ENCODE assay signal across 8 mouse cellular contexts in the genomic region with DNA sequence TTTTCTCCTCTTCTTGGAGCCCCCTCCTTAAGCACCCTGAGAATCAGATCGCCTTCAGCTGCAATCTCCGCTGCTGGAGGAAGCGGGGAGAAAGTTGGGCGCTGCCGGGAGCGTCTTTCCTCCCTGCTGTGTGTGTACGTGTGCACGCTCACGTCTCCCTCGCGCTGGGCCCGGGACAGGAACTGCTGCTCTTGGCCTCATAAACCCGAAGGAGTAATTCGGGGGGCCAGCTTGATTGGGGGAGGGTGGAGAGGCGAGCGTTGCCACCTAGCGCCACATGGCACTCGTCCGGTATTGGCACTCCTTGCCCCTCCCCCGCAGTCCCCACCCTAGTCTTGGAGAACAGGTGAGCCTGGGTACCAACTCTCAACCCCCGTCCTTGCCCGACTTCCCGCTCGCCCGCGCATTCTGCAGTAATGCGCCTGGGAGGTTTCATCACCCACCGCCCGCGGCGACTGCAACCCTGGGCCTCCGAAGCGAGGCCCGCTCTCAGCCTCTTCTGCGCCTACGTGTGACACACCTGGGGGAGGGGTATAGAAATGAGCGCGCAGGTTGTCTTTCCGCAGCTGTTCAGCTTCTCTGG. TPM values are rescaled to one million over a fixed set of nuclear protein-coding genes. Genes with fewer than 3 reads are reported as not detected.
DNase-seq lines count a peak whose midpoint lies in the region; ATAC-seq lines count a peak whose summit lies in the region.

No protein-coding gene starts in this region.

- H3K27me3 ChIP-seq in heart, embryonic 12.5 days (replicated peaks), result peaks cover 24% of the 10 kb centered on the region; the same call in 1 of the 2 replicates
- peaks cover 22% of the 10 kb centered on the region for H3K27me3 ChIP-seq in forebrain, embryonic 15.5 days
- peaks cover 58% of the 10 kb centered on the region for H3K27me3 ChIP-seq in liver, embryonic 13.5 days

- peak overlapping the region; percentile 19 for H3K9ac ChIP-seq in heart, embryonic 12.5 days
- no peak overlapping the region for H3K9ac ChIP-seq in forebrain, embryonic 15.5 days (replicated peaks)
- H3K9ac ChIP-seq in liver, embryonic 13.5 days, result no peak overlapping the region

- no peak overlapping the region for H3K27ac ChIP-seq in heart, embryonic 12.5 days (ENCODE audit: poor library complexity, severe bottlenecking)
- H3K27ac ChIP-seq in forebrain, embryonic 15.5 days (replicated peaks), result no peak overlapping the region
- H3K27ac ChIP-seq in liver, embryonic 13.5 days, result no peak overlapping the region

- no peaks in the 10 kb centered on the region for H3K36me3 ChIP-seq in heart, embryonic 12.5 days
- no peaks in the 10 kb centered on the region for H3K36me3 ChIP-seq in forebrain, embryonic 15.5 days
- H3K36me3 ChIP-seq in liver, embryonic 13.5 days, result no peaks in the 10 kb centered on the region

- H3K4me3 ChIP-seq in heart, embryonic 12.5 days, result peak overlapping the region; percentile 64
- peak overlapping the region; percentile 65 for H3K4me3 ChIP-seq in forebrain, embryonic 15.5 days
- H3K4me3 ChIP-seq in liver, embryonic 13.5 days (replicated peaks), result peak overlapping the region; percentile 55

- no peaks in the 10 kb centered on the region for H3K9me3 ChIP-seq in heart, embryonic 12.5 days (replicated peaks)
- H3K9me3 ChIP-seq in forebrain, embryonic 15.5 days, result no peaks in the 10 kb centered on the region
- no peaks in the 10 kb centered on the region for H3K9me3 ChIP-seq in liver, embryonic 13.5 days (replicated peaks)

- no peak for ATAC-seq in heart, embryonic 12.5 days (ENCODE audit: insufficient number of reproducible peaks, low FRiP score)
- ATAC-seq in forebrain, embryonic 15.5 days (replicated peaks), result no peak
- ATAC-seq in liver, embryonic 13.5 days (ENCODE audit: low read depth), result no peak

- H3K4me1 ChIP-seq in heart, embryonic 12.5 days (replicated peaks), result peaks cover 22% of the 10 kb centered on the region
- H3K4me1 ChIP-seq in forebrain, embryonic 15.5 days, result peaks cover 26% of the 10 kb centered on the region
- peaks cover 18% of the 10 kb centered on the region for H3K4me1 ChIP-seq in liver, embryonic 13.5 days (replicated peaks)

- H3K4me2 ChIP-seq in heart, embryonic 12.5 days, result peak overlapping the region; percentile 92
- H3K4me2 ChIP-seq in forebrain, embryonic 15.5 days (replicated peaks), result peak overlapping the region; percentile 100
- peak overlapping the region; percentile 73 for H3K4me2 ChIP-seq in liver, embryonic 13.5 days

- WGBS in heart, embryonic 12.5 days, result 1% methylated on average over 39 of the region's 39 CpGs
- 2% methylated on average over 39 of the region's 39 CpGs for WGBS in forebrain, embryonic 15.5 days
- 2% methylated on average over 39 of the region's 39 CpGs for WGBS in liver, embryonic 13.5 days (ENCODE audit: insufficient replicate concordance)

- no peak for DNase-seq in heart, postnatal 14 days
- peak; percentile 55 for DNase-seq in ES-CJ7 (ENCODE audit: low read depth, low spot score)
- DNase-seq in liver, embryonic 13.5 days, result no peak
- peak; percentile 14 for DNase-seq in right cerebral cortex, postnatal 4 days
- no peak for DNase-seq in layer of hippocampus, adult 8-10 months (ENCODE audit: low spot score in 2 of 2)
- no peak for DNase-seq in gastrocnemius, postnatal 14 days

- intact Hi-C loops in heart, postnatal 14 days (cut with DNase I), result loop anchor here (5.0 kb wide), 1 partner anchor 124 kb away; no protein-coding TSS in a partner anchor
- intact Hi-C loops in gastrocnemius, postnatal 14 days (cut with DNase I; ENCODE audit: low total_unique reads), result no loop called here

RNA-seq across cellular contexts. Expression of gene Stc2, which starts 1.5 kb away (rescaled TPM):
- polyA plus RNA-seq in heart, embryonic 12.5 days (2016; fragmentation: Nextera tagmentation; extraction: Ambion mirVana), result 3.7 and 3.8 TPM in 2 replicates
- total RNA-seq in heart, postnatal 14 days (2021), result 10 to 100 TPM; 21.9 to 25.3 TPM
- polyA plus RNA-seq in forebrain, embryonic 15.5 days (2015; fragmentation: Nextera tagmentation; extraction: Ambion mirVana), result 1.3 TPM in 2 replicates
- polyA plus RNA-seq in liver, embryonic 13.5 days (2015; fragmentation: Nextera tagmentation; extraction: Ambion mirVana), result 0.54 and 0.69 TPM in 2 replicates
- 1 to 10 TPM; 3.2 to 6.4 (median 4.9) TPM for total RNA-seq in layer of hippocampus, adult 8-10 months (2022)
- total RNA-seq in gastrocnemius, postnatal 14 days (2021), result 1 to 10 TPM; 9.8 to 9.9 TPM

Comparison
In these comparisons a context has a peak if more than half of its experiments do, and no peak if none do; other contexts are left out.
1. DNase-seq: peak in ES-CJ7 (single experiment) and right cerebral cortex, postnatal 4 days (single experiment); none in heart, postnatal 14 days (0 of 2), liver, embryonic 13.5 days (single experiment), layer of hippocampus, adult 8-10 months (0 of 2) and gastrocnemius, postnatal 14 days (single experiment).
2. Peak in every context shown above with its lines, with median percentiles within 50 percentile points of each other: H3K4me2 ChIP-seq and H3K4me3 ChIP-seq.